Mouse (Mus musculus) heart, embryonic 15.5 days (tissue): ENCODE measurements around the gene Vmn2r22. TPM values are rescaled to one million over a fixed set of nuclear protein-coding genes. Genes with fewer than 3 reads are reported as not detected.

ENCODE experiments used
- polyA plus RNA-seq: library from polyadenylated mRNA; unstranded; fragments of >200 nt; fragmentation: Nextera tagmentation; extraction: Ambion mirVana; gene quantifications from 2 replicates; pipeline ENCODE4 v1.2.1, GENCODE M21; 2015

The Vmn2r22 gene
- polyA plus RNA-seq, 1 experiment from 2014 or later, result not detected

Other genes starting within 250 kb of the Vmn2r22 start
- gene Vmn2r20, start 232.6 kb downstream of the Vmn2r22 start, polyA plus RNA-seq, result not detected in 2 replicates
- gene Vmn2r21, start 117.3 kb downstream of the Vmn2r22 start, polyA plus RNA-seq, result not detected in 2 replicates
- not detected in 2 replicates for gene Vmn2r23, start 51.9 kb upstream of the Vmn2r22 start, polyA plus RNA-seq
- gene Vmn2r24, start 128.2 kb upstream of the Vmn2r22 start, polyA plus RNA-seq, result not detected in 2 replicates
- gene Vmn2r25, start 202.7 kb upstream of the Vmn2r22 start, polyA plus RNA-seq, result not detected in 2 replicates